Mouse (Mus musculus) stomach, postnatal 0 days (tissue): ENCODE measurements around the gene Cwc22.

Experiments used
- CTCF ChIP-seq: IDR thresholded peaks from 2 replicates; pipeline ENCODE4 v1.5.1; 2016; ENCODE audit warnings: antibody characterized with exemption, low read depth, mild to moderate bottlenecking, moderate library complexity
- EP300 ChIP-seq: optimal IDR thresholded peaks from 2 replicates; pipeline ENCODE3; 2016; ENCODE audit warnings: antibody characterized with exemption

- no peak for TF ChIP-seq CTCF
- TF ChIP-seq EP300 = no peak
Observed at GRCm38 (mm10) chr2:77970556-77970955, 24.4 kb upstream of the Cwc22 start.
